Mouse (Mus musculus) neural tube, embryonic 14.5 days (tissue): ENCODE measurements at regions not wholly inside any gene's neighbourhood (a gene's known extent, or its start where the extent isn't known, plus 50 kb on each side); places are given as distances from the start of the nearest gene placed in this dataset.

ENCODE experiments used
- ATAC-seq: fragments of 200-750 bp; cut with Nextera tagmentation; 2 replicates; pipeline ENCODE4 v1.8.0; 2017; ENCODE audit warnings: low read depth, mild to moderate bottlenecking, moderate TSS enrichment, moderate library complexity
- H3K27ac ChIP-seq: fragments of 300-500 bp; sonication (generic); 2 replicates; pipeline ENCODE4 v1.5.1; 2014; ENCODE audit warnings: low read depth, mild to moderate bottlenecking, control low read depth, low read length, moderate library complexity, mixed read lengths
- H3K27me3 ChIP-seq: fragments of 300-500 bp; sonication (generic); 2 replicates; pipeline ENCODE4 v1.6.1; 2014; ENCODE audit warnings: low read length; ENCODE audit not compliant: control insufficient read depth, insufficient read depth
- H3K36me3 ChIP-seq: fragments of 300-500 bp; sonication (generic); 2 replicates; pipeline ENCODE4 v1.6.1; 2014; ENCODE audit warnings: low read length, mixed read lengths; ENCODE audit not compliant: control insufficient read depth, insufficient read depth
- H3K4me1 ChIP-seq: fragments of 300-500 bp; sonication (generic); 2 replicates; pipeline ENCODE4 v1.6.1; 2014; ENCODE audit warnings: low read length; ENCODE audit not compliant: control insufficient read depth, insufficient read depth
- H3K4me2 ChIP-seq: fragments of 300-500 bp; sonication (generic); 2 replicates; pipeline ENCODE4 v1.6.1; 2014; ENCODE audit warnings: mild to moderate bottlenecking, low read depth, low read length, control low read depth
- H3K4me3 ChIP-seq: fragments of 300-500 bp; sonication (generic); 2 replicates; pipeline ENCODE4 v1.5.1; 2014; ENCODE audit warnings: low read depth, low read length, control low read depth, mixed read lengths
- H3K9ac ChIP-seq: fragments of 300-500 bp; sonication (generic); replicated peaks from 2 replicates; pipeline ENCODE4 v1.6.1; 2014; ENCODE audit warnings: low read depth, mild to moderate bottlenecking, control low read depth, low read length, mixed read lengths
- H3K9me3 ChIP-seq: fragments of 300-500 bp; sonication (generic); 2 replicates; pipeline ENCODE4 v1.6.1; 2016; ENCODE audit warnings: low read length; ENCODE audit not compliant: control insufficient read depth
- WGBS: fragments of 180-500 bp; shearing (Covaris S2); extraction: QIAGEN DNeasy Blood & Tissue Kit; methylation state at CpG from one replicate; pipeline ENCODE4 v1.1.7; 2014; 5-methylcytosine and 5-hydroxymethylcytosine counted together

- no peak overlapping the region for H3K4me3 ChIP-seq
- H3K27me3 ChIP-seq, result no peaks in the 10 kb centered on the region
- no peaks in the 10 kb centered on the region for H3K9me3 ChIP-seq
- 75% methylated on average over 1 of the region's 1 CpGs for WGBS
- no peak for ATAC-seq
- no peak overlapping the region for H3K9ac ChIP-seq
- H3K4me2 ChIP-seq, result no peak overlapping the region
- no peaks in the 10 kb centered on the region for H3K36me3 ChIP-seq
- no peaks in the 10 kb centered on the region for H3K4me1 ChIP-seq
- H3K27ac ChIP-seq, result no peak overlapping the region
These were observed 525.5 kb downstream of the Zfp352 start for GRCm38 (mm10) chr4:90744106-90744505.
